Mouse (Mus musculus) adrenal gland (tissue): ENCODE measurements at regions not wholly inside any gene's neighbourhood (a gene's known extent, or its start where the extent isn't known, plus 50 kb on each side); places are given as distances from the start of the nearest gene placed in this dataset.
"Not testable (repeated sequence)": the region's sequence is repeated elsewhere in the genome, so short reads cannot be mapped to it uniquely, and the experiment has no call there.

Source experiments
- intact Hi-C: fragments of 180-260 bp; cut with DNase I; formaldehyde crosslinking; loops from one replicate; pipeline ENCODE4 v1.15.1; 2025

DNA sequence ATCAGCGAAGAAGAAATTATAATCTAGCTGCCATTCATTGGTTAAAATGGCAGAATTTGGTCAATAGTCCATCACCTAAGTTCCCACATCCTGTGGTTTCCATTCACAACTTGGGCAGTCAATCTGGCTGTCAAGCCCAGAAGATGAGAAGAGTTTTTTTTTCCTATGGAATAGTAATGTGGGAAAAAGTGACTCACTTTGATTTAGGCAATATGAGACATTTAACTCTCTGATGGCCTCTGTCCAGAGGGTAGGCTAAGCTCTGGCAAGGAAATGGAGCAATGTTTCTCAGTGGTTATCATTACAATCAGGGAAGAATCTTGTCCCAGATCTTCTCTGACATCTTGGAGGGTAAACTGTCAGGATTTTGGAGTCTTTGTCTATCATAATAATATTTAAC is 367.9 kb downstream of the Ets1 start:
- intact Hi-C loops: no loop called here

DNA sequence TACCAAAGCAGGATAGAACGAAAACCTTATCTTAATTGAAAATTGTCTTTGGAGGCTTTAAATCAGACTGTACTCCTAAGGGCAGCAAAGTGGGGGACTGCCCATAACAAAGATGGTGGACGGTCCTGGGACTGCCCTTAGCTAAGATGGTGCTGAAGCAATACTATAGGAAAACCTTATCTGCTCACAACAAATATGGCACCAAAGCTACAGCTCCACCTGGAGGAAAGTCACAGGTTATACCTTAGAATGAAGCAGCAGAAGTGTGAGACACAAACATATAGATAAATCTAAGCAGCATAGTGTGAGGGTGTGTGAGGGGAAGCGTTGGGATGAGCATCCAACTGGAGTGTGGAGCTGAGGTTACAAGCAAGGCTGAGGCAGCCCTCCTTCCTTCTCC is 368.5 kb downstream of the Ets1 start:
- intact Hi-C loops: no loop called here

DNA sequence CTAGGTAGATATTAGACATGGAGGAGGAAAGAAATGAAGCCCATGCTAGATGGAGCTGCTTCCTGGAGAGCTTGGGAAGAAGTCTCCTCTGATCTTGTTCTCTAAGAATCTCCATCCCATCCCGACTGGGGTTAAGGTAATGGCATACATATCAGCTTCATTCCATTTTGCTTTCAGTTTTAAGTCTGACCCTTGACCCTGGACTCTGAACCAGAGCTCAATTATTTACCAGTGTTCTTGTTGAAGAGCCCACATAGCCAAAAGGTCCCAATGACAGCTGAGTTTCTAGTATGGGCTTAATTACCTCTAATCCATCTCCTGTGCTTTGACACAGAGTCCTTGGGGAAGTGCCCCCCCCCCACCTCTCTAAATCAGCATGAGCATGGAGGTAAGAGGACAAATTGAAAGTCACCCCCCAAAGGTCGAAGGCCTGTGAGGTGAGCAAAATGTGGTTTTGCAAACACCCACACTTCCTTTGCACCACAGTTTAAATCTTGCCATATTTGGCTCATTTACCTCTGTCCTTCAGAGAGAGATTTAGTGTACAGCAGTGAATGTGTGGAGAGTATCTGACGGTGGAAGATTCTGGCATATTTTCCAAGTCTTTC is 371.5 kb downstream of the Ets1 start:
- intact Hi-C loops: no loop called here

DNA sequence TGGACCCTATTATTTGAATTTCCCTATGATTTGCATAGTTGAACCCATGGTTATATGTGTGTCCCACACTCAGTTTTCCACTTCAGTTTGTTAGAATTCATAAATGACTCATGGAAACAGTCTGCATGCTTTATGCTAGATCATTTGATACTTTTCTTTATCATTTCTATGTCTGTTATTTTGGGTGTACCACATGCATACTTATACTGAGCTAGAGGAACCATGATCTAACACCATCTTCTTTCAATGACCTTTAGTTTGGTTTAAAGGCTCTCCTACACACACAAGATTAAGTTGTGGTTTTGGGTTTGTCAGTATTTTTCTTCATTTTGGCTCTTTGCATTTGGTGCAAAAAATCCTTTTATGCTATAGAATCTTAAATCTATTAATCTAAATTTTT is 375.2 kb downstream of the Ets1 start:
- intact Hi-C loops: no loop called here

DNA sequence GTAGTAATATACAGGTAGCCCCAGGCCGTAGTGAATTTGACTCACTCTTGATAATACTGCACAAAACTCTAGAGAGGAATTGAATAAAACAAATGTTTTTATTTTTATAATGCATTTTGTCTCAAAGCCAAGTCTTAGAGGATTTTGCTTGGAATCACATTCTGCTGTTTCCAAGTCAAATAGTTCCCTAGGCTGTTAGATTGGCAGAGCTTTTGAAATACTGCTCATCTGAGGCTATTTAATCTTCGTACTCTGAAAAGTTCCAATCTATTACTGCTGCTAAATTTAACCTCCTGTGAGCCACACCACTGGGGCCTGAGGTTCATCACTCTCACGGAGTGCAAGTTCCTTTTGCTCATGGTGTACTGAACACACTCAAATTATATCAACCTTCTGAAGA is 399.4 kb downstream of the Ets1 start:
- intact Hi-C loops: no loop called here

DNA sequence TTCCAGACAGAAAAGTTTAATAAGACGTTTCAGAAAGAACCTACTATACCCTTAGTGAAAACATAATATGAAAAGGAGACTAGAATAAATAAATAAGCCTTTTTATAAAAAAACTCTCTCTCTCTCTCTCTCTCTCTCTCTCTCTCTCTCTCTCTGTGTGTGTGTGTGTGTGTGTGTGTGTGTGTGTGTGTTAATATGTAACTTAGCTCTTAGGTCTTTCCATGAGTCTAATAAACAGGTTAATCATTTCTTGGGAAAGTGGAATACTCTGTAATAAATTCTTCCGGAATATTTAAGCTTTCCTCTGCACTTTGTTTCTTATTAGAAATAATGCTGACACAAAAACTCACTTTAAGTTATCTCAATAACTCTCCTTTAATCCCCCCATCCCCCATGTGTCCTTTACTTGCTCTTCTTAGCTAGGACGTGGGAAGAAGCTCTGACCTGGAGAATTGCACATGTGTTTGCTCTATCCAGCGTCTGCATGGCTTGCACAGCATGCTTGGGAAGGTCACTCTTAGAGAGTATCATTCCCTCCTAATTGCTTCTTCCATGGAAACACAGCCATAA is 403.3 kb downstream of the Ets1 start:
- intact Hi-C loops: no loop called here

DNA sequence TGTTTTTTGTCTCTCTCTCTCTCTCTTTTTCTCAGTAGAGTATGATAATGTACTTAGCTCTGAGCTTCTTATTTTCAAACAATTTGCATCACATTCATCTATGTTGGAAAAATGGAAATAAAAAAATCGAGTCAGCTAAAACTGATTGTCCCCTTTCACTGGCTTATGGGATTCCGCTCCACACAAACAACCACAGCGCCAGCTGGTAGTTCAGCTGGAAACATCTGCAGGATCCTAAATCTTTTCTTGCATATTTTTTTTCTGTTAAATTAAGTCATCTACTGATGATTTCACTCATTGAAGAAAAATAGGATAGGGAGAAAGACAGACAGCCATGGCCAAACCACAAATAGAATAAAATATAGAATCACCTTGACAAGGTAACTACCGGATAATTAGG is 414.8 kb downstream of the Ets1 start:
- intact Hi-C loops: no loop called here

DNA sequence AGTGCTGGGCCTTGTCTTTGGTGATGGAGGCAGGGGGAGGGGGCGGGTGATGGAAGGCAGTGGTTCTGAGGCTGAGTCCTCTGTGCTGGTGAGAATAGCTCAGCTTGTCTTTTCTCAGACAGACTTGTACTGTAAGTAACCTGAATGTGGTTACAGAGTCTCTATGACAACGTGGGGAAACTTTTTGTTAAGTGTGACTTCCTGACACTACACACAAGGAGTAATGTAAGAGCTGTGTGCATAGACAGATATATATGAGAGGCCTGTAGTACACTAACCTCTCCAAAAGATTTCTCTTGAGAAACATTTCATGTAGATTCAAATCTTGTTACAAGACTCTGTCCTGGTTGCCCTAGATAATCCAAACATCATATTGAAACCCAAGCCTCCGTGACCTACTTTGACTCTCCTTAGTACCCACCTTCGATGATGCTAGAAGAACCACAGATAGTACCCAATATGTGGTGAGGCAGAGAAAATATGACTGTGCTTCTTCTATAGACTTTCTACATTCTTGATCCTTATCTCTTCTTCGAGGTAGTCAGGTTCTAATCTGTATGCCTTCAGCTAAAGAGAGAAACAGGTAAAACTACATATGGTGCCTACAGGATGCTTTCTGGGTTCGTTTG is 424.7 kb downstream of the Ets1 start:
- intact Hi-C loops: no loop called here

DNA sequence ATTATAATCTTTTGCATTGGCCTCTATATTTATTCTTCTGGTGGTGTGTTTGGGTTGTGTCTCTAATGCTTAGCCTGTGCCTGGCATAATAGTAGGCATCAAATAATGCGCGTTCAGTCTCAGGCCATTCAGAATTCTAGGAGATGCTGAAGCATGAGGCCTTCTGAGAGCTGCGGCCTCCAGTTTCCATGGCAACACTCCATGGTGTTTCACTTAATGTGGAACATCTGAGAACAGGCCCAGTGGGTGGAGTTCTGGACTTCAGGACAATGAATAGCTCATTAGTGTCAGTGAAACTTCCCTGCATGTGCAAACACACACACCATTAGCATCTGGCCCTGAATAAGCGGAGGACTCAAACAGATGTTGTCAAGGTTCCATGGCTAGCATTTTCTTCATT is 426.5 kb downstream of the Ets1 start:
- intact Hi-C loops: no loop called here

DNA sequence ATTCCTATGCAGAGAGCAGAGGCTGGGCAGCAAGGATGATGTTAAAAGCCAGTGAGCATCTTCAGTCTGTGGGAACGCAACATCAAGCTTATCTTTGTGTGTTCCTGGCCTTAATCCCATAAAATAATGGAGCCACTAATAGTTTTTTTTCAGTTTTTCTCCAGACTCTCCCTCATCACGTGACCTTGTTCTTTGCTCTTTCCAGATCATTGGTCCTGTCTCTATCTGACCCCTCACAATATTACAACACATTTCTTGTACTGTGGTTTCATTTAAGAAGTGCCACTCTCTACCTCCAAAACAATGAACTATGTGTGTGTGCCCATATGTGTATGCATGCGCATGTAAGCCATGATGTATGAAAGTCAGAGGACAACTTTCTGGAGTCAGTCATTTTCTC is 429.3 kb downstream of the Ets1 start:
- intact Hi-C loops: no loop called here

DNA sequence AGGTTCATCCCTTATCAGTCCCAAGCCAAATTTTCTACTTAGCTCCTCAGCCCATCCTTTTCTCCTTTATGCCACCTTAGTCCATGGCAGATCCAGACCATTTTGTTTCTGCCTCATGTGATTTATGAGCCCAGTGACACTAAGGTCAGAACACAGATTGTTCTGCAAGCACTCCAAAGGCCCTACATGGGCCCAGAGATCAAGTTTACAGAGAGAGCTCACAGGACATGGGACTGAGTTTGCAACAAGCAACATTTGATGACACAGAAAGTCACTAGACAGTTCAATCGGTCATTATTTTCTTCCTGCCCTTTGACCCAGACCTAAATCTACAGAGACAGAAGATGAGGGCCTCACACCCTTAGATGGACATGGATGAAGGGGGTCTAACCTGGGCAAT is 431.5 kb downstream of the Ets1 start:
- intact Hi-C loops: no loop called here

DNA sequence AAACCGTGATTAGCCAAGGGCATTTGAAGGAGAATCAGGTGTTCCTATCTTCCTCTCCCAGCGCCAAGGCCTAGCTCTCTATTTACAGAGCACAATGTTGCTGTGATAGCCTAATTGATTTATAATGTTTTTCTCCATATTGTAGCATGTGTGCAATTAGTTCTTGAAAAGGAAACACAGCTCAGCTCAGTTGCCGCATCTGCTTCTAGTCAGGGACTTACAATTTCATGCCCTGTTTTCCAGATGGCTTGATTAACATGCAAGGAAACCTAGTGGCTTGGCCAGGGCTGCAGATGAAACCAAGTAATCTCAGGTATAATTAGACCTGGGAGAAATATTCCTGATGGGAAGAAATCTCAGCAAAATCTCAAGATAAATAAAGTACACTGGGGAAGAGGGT is 434.1 kb downstream of the Ets1 start:
- intact Hi-C loops: no loop called here

DNA sequence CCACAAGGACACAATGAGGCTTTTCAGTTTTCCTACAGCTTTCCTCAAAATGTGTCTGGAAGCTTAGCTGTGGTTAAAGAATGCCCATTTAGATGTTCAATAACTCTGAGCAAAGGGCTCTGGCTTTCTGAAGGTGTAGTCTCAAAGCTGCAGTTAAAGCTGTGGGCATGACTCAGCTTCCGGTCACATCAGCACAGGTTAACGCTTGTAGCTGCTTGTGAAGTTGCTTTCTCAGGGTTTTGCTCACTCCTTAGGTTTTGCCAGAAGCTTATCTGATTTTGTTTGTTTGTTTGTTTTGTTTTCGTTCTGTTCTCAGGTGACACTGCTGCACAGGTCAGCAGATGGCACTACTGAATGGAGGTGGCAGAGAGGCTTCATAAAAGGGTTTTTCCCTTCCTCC is 444.2 kb downstream of the Ets1 start:
- intact Hi-C loops: loop anchor here (5.0 kb wide), 1 partner anchor 493 kb away; no protein-coding TSS in a partner anchor

DNA sequence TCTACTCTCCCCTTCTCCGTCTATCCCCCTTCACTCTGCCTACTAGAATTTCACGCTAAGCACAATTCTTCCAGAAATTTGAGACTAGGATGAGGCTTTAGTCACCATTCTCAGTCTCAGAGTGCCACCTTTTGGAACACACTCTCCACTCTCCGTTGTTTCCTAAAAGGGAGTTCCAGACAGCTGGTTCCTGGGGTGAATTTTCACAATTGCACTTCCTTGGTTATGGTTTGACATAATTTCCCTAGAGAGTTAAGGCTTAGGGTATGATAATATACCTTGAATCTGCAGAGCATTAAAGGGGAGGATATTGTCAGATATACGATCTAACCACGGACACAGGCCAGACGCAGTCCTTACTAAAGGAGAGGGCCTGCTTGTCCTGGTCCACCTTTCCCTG is 444.8 kb downstream of the Ets1 start:
- intact Hi-C loops: loop anchor here (5.0 kb wide), 1 partner anchor 493 kb away; no protein-coding TSS in a partner anchor

DNA sequence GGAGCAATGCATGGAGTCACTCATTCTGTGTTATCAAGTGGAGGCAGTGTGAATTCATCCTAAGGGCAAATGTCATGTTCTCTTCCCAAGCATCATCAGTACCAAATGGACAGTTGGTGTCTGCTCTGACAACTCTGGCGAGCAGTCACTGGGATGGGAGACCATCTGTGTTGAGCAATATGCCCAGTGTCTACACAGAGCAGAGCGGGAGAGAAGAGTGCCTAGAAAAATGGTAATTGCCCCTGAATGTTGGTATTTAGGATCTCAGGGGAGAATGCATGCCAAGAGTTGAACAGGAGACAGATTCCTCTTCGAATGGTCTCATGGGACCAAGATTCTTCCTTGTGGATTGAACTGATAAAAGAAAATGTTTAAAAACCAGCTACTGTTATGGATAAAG is 454.0 kb downstream of the Ets1 start:
- intact Hi-C loops: loop anchor here (5.0 to 10.0 kb wide), 2 partner anchors 155 to 683 kb away; no protein-coding TSS in a partner anchor

DNA sequence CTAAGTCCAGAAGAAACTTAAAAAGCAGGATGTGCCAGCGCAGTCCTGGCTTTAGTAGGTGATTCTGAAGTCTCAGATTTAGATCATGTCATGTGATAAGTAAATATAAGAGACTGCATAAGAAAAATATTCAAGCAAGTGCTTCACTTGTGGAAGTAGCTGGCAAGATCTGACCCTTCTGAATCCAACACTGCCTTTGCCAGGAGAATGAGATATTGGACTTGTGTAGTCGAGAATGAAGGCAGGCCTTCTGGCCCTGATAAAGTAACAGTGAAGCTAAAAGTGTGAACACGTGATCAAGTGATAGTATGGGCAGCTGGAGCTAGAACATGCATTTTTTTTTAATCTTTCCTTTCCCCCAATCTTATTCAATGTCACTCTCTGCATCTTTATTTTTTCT is 455.6 kb downstream of the Ets1 start:
- intact Hi-C loops: loop anchor here (5.0 to 10.0 kb wide), 2 partner anchors 153 to 684 kb away; no protein-coding TSS in a partner anchor

DNA sequence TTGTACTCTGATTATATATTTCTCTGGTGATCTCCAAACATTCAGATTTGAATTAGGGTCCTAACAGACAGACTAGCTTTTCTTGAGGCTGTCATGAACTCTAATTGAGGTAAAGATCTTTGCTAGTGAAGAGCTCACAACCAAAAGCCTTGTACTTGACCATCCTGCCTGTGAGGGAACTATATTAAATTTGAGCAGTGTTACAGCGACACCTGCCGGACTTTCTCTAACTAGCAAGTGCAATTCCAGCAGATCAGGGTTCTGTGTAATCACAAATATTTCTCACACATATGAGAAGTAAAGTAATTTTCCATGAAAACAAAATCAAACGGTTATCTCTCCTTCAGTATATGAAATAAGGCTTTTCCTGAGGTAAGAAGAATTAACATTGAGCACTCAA is 459.6 kb downstream of the Ets1 start:
- intact Hi-C loops: loop anchor here (1.0 to 10.0 kb wide), 3 partner anchors 149 to 505 kb away; no protein-coding TSS in a partner anchor

DNA sequence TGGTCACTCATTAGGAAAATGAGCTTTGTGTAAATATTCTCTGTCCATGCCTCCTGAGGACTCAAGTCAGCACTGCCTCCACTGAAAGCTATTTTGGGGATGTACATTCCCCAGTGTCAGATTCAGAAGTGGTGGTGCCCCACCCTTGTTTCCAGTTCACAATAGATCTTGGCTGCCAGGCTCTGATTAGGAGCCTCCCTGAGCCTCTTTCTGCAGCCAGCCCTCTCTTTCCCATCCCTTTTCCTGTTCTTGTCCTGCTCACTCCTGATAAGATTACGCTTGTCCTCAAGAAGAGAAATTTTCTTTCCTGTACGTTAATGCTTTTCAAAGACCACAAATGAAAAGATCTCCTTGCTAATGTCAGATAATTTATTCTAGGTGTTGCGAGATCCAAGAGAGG is 465.2 kb downstream of the Ets1 start:
- intact Hi-C loops: no loop called here

DNA sequence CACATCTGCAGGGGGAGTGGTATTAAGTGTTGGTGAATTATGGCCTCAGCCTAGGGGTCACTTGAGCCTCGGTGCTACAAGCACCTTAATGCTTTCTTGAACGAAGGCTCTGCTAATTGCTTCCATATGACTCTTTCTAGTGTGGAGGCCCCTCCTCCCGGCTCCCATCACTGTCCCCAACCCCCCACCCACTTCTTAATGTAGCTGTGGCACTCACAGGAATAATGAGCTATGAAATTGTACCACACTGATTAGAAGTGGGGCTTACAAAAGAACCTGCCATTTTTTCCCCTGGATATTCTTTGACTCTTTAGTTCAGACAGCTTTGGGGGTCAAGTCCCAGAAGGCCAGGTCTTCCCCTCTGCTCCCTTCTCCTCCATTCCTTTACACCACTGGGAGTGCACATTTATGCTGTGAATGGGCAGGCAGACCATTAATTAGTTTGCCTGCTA is 468.6 kb downstream of the Ets1 start:
- intact Hi-C loops: no loop called here

DNA sequence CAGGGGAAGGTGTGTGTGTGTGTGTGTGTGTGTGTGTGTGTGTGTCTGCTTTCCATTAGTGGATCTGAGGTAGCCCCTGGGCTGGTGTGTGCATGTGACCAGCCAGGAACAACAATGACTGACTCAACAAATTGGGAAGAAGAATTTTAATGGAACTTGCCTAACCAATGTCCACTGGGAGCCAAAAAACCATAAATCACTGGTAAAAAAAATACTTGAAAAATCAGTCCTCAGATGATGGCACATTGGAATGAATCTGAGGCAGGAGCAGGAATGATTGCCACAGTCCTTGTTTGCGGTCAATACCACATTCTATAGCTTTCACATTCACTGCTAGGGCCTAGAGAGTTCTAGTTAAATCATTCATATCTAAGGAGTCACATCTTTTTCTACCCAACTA is 487.8 kb downstream of the Ets1 start:
- intact Hi-C loops: no loop called here

DNA sequence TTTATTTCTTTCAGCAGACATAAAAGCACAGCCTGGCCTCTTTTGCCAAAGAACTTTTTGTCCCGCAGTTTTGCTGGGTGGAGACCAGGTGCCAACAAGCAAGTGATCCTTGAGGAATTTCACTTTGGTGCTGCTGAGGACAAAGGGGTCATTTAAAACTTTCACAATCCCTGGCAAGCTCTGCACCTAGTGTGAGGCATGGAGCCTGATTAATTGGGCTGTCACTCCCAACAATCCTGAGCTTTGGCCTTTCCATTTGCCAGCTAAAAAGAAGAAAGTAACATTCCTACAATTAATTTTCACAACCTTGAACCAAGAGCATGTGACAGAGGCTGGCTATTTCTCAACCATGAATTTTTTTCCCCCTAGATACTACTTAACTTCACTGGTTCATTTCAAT is 516.2 kb downstream of the Ets1 start:
- intact Hi-C loops: no loop called here

DNA sequence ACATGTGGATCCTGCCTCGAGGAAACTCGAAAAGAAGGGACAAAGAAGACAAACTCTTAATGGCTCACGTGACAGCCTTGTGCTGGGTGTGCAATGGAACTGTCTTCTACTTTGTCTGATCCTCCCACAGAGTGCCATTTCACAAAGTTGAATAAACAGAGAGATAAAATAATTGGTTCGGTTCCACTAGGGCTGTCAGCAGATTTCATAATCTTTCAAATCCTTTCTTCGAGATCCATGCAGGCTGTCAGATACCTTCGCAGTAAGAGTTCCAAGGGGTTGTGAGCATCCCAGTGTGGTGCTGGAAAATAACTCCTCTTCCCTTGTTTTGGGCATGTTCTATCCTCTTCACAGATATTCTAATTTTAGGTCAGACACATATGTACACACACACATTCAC is 532.1 kb downstream of the Ets1 start:
- intact Hi-C loops: no loop called here

DNA sequence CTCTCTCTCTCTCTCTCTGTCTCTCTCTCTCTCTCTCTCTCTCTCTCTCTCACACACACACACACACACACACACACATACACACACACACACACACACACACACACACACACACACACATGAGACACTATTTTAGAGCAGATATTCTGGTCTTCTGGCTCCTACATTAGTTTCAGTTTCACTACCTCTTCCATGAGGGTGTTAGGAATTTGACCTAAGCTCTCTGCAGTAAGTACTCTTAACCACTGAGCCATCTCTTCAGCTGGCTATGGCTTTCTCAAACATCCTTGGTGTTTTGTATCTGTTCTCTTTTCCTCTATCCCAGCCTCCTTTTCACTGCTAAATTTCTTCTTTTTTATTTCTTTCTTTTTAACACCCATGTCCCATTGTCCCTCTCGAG is 533.1 kb downstream of the Ets1 start:
- intact Hi-C loops: not testable (repeated sequence)
